Mouse (Mus musculus): ENCODE measurements at regions not wholly inside any gene's neighbourhood (a gene's known extent, or its start where the extent isn't known, plus 50 kb on each side); places are given as distances from the start of the nearest gene placed in this dataset.

- DNase-seq, result no peak
- intact Hi-C loops (cut with DNase I), result no loop called here
These were observed 144.0 kb downstream of the Rplp1 start for GRCm38 (mm10) chr9:61770207-61770955.

GRCm38 (mm10) chr9:61766187-61766586 is 148.2 kb downstream of the Rplp1 start:
- DNase-seq, result no peak
- intact Hi-C loops (cut with DNase I), result no loop called here

- DNase-seq, result no peak
- intact Hi-C loops (cut with DNase I), result no loop called here
These were observed 149.0 kb downstream of the Rplp1 start for GRCm38 (mm10) chr9:61765366-61765765.

- DNase-seq, result no peak
- intact Hi-C loops (cut with DNase I), result no loop called here
These were observed 156.5 kb downstream of the Rplp1 start for GRCm38 (mm10) chr9:61757806-61758205.

GRCm38 (mm10) chr9:61756801-61757342 is 157.5 kb downstream of the Rplp1 start:
- DNase-seq, result no peak
- intact Hi-C loops (cut with DNase I), result no loop called here

- intact Hi-C loops (cut with DNase I), result no loop called here
- no peak for DNase-seq
These were observed 158.0 kb downstream of the Rplp1 start for GRCm38 (mm10) chr9:61756224-61756800.

GRCm38 (mm10) chr9:61755311-61755710 is 159.0 kb downstream of the Rplp1 start:
- DNase-seq, result no peak

GRCm38 (mm10) chr9:61753795-61754194 is 160.5 kb downstream of the Rplp1 start:
- intact Hi-C loops (cut with DNase I), result no loop called here
- no peak for DNase-seq

More at GRCm38 (mm10) chr9:61755311-61755710, 159.0 kb downstream of the Rplp1 start:
- intact Hi-C loops (cut with DNase I), result no loop called here

GRCm38 (mm10) chr9:61749201-61749600 is 165.1 kb downstream of the Rplp1 start:
- no peak for DNase-seq
- intact Hi-C loops (cut with DNase I), result no loop called here

GRCm38 (mm10) chr9:61748416-61748815 is 165.9 kb downstream of the Rplp1 start:
- no peak for DNase-seq
- intact Hi-C loops (cut with DNase I), result no loop called here

GRCm38 (mm10) chr9:61746401-61746800 is 167.9 kb downstream of the Rplp1 start:
- DNase-seq, result no peak
- intact Hi-C loops (cut with DNase I), result no loop called here

GRCm38 (mm10) chr9:61745301-61745801 is 169.0 kb downstream of the Rplp1 start:
- intact Hi-C loops (cut with DNase I), result no loop called here
- DNase-seq, result no peak

GRCm38 (mm10) chr9:61733540-61733939 is 180.8 kb downstream of the Rplp1 start:
- DNase-seq, result no peak
- intact Hi-C loops (cut with DNase I), result no loop called here

GRCm38 (mm10) chr9:61732747-61733146 is 181.6 kb downstream of the Rplp1 start:
- no peak for DNase-seq
- intact Hi-C loops (cut with DNase I), result no loop called here

- intact Hi-C loops (cut with DNase I), result no loop called here
- DNase-seq, result no peak
These were observed 186.2 kb downstream of the Rplp1 start for GRCm38 (mm10) chr9:61728115-61728514.

GRCm38 (mm10) chr9:61727651-61728050 is 186.7 kb downstream of the Rplp1 start:
- intact Hi-C loops (cut with DNase I), result no loop called here
- no peak for DNase-seq

GRCm38 (mm10) chr9:61724070-61724469 is 190.3 kb downstream of the Rplp1 start:
- intact Hi-C loops (cut with DNase I), result no loop called here

GRCm38 (mm10) chr9:61723021-61723581 is 191.2 kb downstream of the Rplp1 start:
- intact Hi-C loops (cut with DNase I), result no loop called here
- DNase-seq, result no peak

More at GRCm38 (mm10) chr9:61724070-61724469, 190.3 kb downstream of the Rplp1 start:
- DNase-seq, result no peak

GRCm38 (mm10) chr9:61721851-61722250 is 192.5 kb downstream of the Rplp1 start:
- intact Hi-C loops (cut with DNase I), result no loop called here
- DNase-seq, result no peak

GRCm38 (mm10) chr9:61721071-61721470 is 193.3 kb downstream of the Rplp1 start:
- intact Hi-C loops (cut with DNase I), result no loop called here
- DNase-seq, result no peak

- intact Hi-C loops (cut with DNase I), result no loop called here
These were observed 194.1 kb downstream of the Rplp1 start for GRCm38 (mm10) chr9:61720206-61720605.

More at GRCm38 (mm10) chr9:61720206-61720605, 194.1 kb downstream of the Rplp1 start:
- DNase-seq, result no peak
